Mouse (Mus musculus) spleen, adult 2 months (tissue): Measurements from ENCODE around the gene Wdr62. TPM values are rescaled to one million over a fixed set of nuclear protein-coding genes. Genes with fewer than 3 reads are reported as not detected.
A peak's percentile ranks its signal among the peaks of the same experiment; 100 is the strongest.
"Not testable (repeated sequence)": the region's sequence is repeated elsewhere in the genome, so short reads cannot be mapped to it uniquely, and the experiment has no call there.

ENCODE experiments used
- DNase-seq, 2 experiments: peaks; one replicate each; pipeline versions ENCODE4 v3.0.0 to v3.0.0-alpha.2; 2012 to 2021; ENCODE audit warnings: low spot score in 2 of 2, low read depth in 1 of 2
- H3K27ac ChIP-seq: fragments of 200-500 bp; 2 replicates; pipeline ENCODE4 v1.5.1; 2012; ENCODE audit warnings: low read length, inconsistent platforms; ENCODE audit not compliant: insufficient read depth
- H3K27me3 ChIP-seq: fragments of 200-500 bp; 2 replicates; pipeline ENCODE4 v1.6.1; 2012; ENCODE audit warnings: mild to moderate bottlenecking, moderate library complexity, low read length, inconsistent platforms; ENCODE audit not compliant: control insufficient read depth, insufficient read depth
- H3K36me3 ChIP-seq: fragments of 200-500 bp; 2 replicates; pipeline ENCODE4 v1.6.1; 2012; ENCODE audit warnings: mild to moderate bottlenecking, low read length, inconsistent platforms; ENCODE audit not compliant: control insufficient read depth, insufficient read depth
- H3K4me1 ChIP-seq: fragments of 200-500 bp; 2 replicates; pipeline ENCODE4 v1.6.1; 2011; ENCODE audit warnings: inconsistent platforms; ENCODE audit not compliant: control insufficient read depth, insufficient read depth, insufficient read length
- H3K4me3 ChIP-seq: fragments of 200-500 bp; 2 replicates; pipeline ENCODE4 v1.5.1; 2011; ENCODE audit warnings: mild to moderate bottlenecking, inconsistent platforms; ENCODE audit not compliant: insufficient read depth, insufficient read length; ENCODE audit errors: extremely low read depth
- CTCF ChIP-seq: fragments of 200-500 bp; IDR thresholded peaks from 2 replicates; pipeline ENCODE4 v1.5.1; 2011; ENCODE audit warnings: mild to moderate bottlenecking, inconsistent platforms; ENCODE audit not compliant: insufficient read depth, insufficient read length, insufficient replicate concordance; ENCODE audit errors: extremely low read depth
- POLR2A ChIP-seq: fragments of 200-500 bp; IDR thresholded peaks from 2 replicates; pipeline ENCODE4 v1.6.1; 2011; ENCODE audit warnings: low read depth, low read length, inconsistent platforms
- WGBS: fragments of 180-500 bp; shearing (Covaris S2); methylation state at CpG from one replicate; pipeline ENCODE4 v1.1.7; 2018; 5-methylcytosine and 5-hydroxymethylcytosine counted together
- polyA plus RNA-seq: library from polyadenylated mRNA; depleted of rRNA; stranded (reverse); fragments of >200 nt; gene quantifications from 2 replicates; pipeline ENCODE4 v1.2.3, GENCODE M21; 2012

Gene Wdr62
- polyA plus RNA-seq, 1 experiment = 15.7 TPM

DNA sequence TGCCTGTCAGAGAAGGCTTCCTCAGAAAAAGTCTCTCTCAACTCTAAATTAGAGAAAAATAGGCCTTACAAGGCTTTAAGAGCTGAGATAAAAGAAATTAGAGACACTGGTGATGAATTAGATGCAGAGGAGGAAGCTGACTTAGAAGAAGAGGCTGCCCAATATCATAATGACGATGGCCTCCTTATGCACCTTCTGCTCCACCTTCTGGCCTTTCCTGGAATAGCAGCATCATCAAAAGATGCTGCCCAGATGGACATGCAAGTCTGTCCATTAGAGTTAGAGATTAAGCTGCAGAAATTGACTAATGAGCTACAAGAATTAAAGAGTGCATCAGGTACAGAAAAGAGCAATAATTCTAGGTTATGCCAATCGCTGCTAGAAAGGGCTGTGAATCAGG lies 74.8 kb downstream of the Wdr62 start:
- no peak overlapping the region for H3K4me3 ChIP-seq
- H3K27me3 ChIP-seq = no peaks in the 10 kb centered on the region
- H3K4me1 ChIP-seq = no peaks in the 10 kb centered on the region
- peak in 1 of 2 experiments; percentile 61 for DNase-seq
- WGBS = 3% methylated on average over 2 of the region's 2 CpGs
- H3K36me3 ChIP-seq = no peaks in the 10 kb centered on the region
- H3K27ac ChIP-seq = no peak overlapping the region
- TF ChIP-seq CTCF (peak; percentile 65; the same call in 1 of the 2 replicates), POLR2A (no peak)

- Histone ChIP-seq H3K27me3 (no peaks in the 10 kb centered on the region), H3K4me1 (no peaks in the 10 kb centered on the region), H3K36me3 (no peaks in the 10 kb centered on the region), H3K27ac (no peak overlapping the region), H3K4me3 (peak overlapping the region; percentile 15; the same call in 1 of the 2 replicates)
- 62% methylated on average over 8 of the region's 8 CpGs for WGBS
- DNase-seq = no peak
- TF ChIP-seq CTCF (no peak), POLR2A (no peak)
These were observed 75.8 kb downstream of the Wdr62 start for GRCm38 (mm10) chr7:30204380-30204779.

DNA sequence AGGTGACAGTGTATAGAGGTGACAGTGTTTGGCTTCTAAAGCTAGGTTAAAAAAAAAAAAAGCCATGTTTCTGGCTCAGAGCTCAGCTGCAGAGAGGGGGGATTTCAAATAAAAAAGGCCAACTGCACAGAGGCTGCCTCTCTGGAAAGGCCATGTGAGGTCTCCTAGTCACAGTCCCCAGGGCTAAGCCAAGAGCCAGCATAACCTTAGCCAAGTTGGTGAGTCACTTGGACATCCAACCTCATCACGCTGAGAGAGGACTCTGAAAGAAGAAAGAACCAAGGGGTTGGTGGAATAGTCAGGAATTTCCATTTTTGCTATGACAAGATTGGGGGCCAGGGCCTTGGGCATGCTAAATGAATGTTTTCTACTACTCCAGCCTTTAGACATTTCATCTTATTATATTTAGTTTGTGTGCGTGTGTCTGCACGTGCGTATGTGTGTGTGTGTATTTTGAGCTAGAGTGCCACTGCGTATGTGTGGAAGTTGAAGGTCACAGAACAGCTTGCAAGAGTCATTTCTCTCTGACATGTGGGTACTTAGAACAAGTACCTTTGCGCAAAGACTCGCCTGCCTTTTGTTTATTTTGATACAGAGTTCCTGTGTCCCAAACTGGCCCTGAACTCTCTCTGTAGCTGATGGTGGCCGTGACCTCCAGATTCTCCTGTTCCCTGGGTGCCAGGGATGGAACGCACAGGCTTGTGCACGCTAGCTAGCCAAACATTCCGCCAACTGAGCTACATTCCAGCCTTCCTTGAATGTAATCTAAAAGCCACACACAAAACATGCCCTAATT lies 77.1 kb downstream of the Wdr62 start:
- Histone ChIP-seq H3K36me3 (no peaks in the 10 kb centered on the region), H3K27me3 (no peaks in the 10 kb centered on the region), H3K27ac (no peak overlapping the region), H3K4me3 (no peak overlapping the region), H3K4me1 (no peaks in the 10 kb centered on the region)
- no peak for DNase-seq
- WGBS = 92% methylated on average over 11 of the region's 11 CpGs
- TF ChIP-seq POLR2A = no peak
- no peak for TF ChIP-seq CTCF

DNA sequence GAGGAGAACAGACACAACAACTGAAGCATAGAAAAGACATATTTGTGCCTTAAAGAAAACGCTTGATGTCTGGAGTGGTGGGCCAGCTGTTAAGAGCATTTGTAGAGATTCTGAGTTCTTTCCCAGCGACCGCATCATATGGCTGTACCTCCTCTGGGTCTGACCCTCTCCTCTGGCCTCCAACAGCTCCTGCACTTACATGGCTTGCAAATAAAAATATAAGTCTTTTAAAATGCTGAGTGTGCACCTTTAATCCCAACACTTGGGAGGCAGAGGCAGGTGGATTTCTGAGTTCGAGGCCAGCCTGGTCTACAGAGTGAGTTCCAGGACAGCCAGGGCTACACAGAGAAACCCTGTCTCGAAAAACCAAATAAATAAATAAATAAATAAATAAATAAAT lies 79.6 kb downstream of the Wdr62 start:
- not testable (repeated sequence) for H3K27ac ChIP-seq, H3K4me3 ChIP-seq, H3K36me3 ChIP-seq, H3K27me3 ChIP-seq, DNase-seq, H3K4me1 ChIP-seq
- 93% methylated on average over 5 of the region's 5 CpGs for WGBS

GRCm38 (mm10) chr7:30200200-30200599 lies 80.0 kb downstream of the Wdr62 start:
- no peaks in the 10 kb centered on the region for H3K36me3 ChIP-seq
- no peak for DNase-seq
- no peaks in the 10 kb centered on the region for H3K27me3 ChIP-seq
- H3K4me1 ChIP-seq = no peaks in the 10 kb centered on the region
- no peak overlapping the region for H3K27ac ChIP-seq
- 94% methylated on average over 5 of the region's 5 CpGs for WGBS
- H3K4me3 ChIP-seq = no peak overlapping the region
- TF ChIP-seq POLR2A (no peak), CTCF (no peak)

GRCm38 (mm10) chr7:30199498-30200139 lies 80.6 kb downstream of the Wdr62 start:
- DNase-seq = no peak
- Histone ChIP-seq H3K27ac (no peak overlapping the region), H3K27me3 (no peaks in the 10 kb centered on the region), H3K4me1 (no peaks in the 10 kb centered on the region), H3K4me3 (no peak overlapping the region), H3K36me3 (no peaks in the 10 kb centered on the region)
- TF ChIP-seq POLR2A = no peak
- no peak for TF ChIP-seq CTCF
- 86% methylated on average over 18 of the region's 18 CpGs for WGBS

DNA sequence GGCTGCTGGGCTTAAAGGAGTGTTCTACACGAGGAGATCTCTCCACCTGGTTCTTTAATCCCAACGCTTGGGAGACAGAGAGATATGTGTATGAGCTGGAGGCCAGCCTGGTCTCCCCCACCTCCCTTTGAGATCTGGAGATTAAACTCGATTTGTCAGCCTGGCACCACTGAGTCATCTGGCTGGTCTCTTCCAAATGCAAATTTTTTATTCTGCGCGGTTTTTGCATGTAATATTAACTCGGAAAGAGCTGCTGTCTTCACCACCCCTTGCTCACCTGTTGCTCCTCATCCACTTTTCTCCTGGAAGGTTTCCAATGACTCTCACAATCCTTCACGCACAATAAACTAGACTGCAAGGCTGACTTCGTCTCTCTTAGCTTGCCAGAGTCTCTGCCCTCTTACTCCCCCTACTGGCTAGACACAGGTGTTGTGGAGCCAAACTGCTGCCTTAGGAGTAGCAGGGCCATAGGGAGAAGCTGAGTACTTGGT lies 81.7 kb downstream of the Wdr62 start, which contains the start of gene Capns1:
Gene Capns1 (minus strand): TSS at position 331 of the 491 bp plus-strand sequence.
- no peaks in the 10 kb centered on the region; the same call in 1 of the 2 replicates for H3K4me1 ChIP-seq
- H3K4me3 ChIP-seq = no peak within 1 kb of the TSS
- TF ChIP-seq CTCF = peak; percentile 79; the same call in 1 of the 2 replicates
- TF ChIP-seq POLR2A = no peak
- no peaks in the 10 kb centered on the region for H3K27me3 ChIP-seq
- H3K36me3 ChIP-seq = no peaks in the 10 kb centered on the region
- DNase-seq = peak; percentile 64 to 65
- WGBS = 12% methylated on average over 8 of the region's 8 CpGs
- no peak within 1 kb of the TSS for H3K27ac ChIP-seq
